Mouse (Mus musculus): ENCODE measurements around the gene Urm1. TPM values are rescaled to one million over a fixed set of nuclear protein-coding genes. Genes with fewer than 3 reads are reported as not detected.

Gene Urm1
- total RNA-seq, 2 experiments from 2014 or later: 17.0 to 21.1 TPM

Other genes with a start within 250 kb of the Urm1 start
- 29.6 and 31.9 TPM in 2 replicates for gene Rapgef1, start 200.4 kb upstream of the Urm1 start, total RNA-seq (2014; fragmentation: Nextera tagmentation)
- gene Rapgef1, start 200.4 kb upstream of the Urm1 start, total RNA-seq (2017): 16.7 and 21.9 TPM in 2 replicates
- not detected in 2 replicates for gene Gm13420, start 68.4 kb upstream of the Urm1 start, total RNA-seq (2014; fragmentation: Nextera tagmentation)
- gene Gm13420, start 68.4 kb upstream of the Urm1 start, total RNA-seq (2017): not detected in 2 replicates
- not detected in 2 replicates for gene Gm13547, start 60.8 kb upstream of the Urm1 start, total RNA-seq (2014; fragmentation: Nextera tagmentation)
- not detected in 2 replicates for gene Gm13547, start 60.8 kb upstream of the Urm1 start, total RNA-seq (2017)
- gene Coq4, start 32.6 kb upstream of the Urm1 start, total RNA-seq (2014; fragmentation: Nextera tagmentation): 14.8 and 18.2 TPM in 2 replicates
- 7.2 and 7.4 TPM in 2 replicates for gene Coq4, start 32.6 kb upstream of the Urm1 start, total RNA-seq (2017)
- gene Trub2, start 31.6 kb upstream of the Urm1 start, total RNA-seq (2014; fragmentation: Nextera tagmentation): 31.4 and 39.4 TPM in 2 replicates
- gene Trub2, start 31.6 kb upstream of the Urm1 start, total RNA-seq (2017): 28.2 and 64.7 TPM in 2 replicates
- gene Slc27a4, start 17.4 kb upstream of the Urm1 start, total RNA-seq (2014; fragmentation: Nextera tagmentation): 5.1 and 6.8 TPM in 2 replicates
- 6.3 and 6.6 TPM in 2 replicates for gene Slc27a4, start 17.4 kb upstream of the Urm1 start, total RNA-seq (2017)
- gene Cercam, start 49.1 kb downstream of the Urm1 start, total RNA-seq (2014; fragmentation: Nextera tagmentation): 15.2 and 20.0 TPM in 2 replicates
- gene Cercam, start 49.1 kb downstream of the Urm1 start, total RNA-seq (2017): 4.5 and 6.7 TPM in 2 replicates
- 56.8 and 92.7 TPM in 2 replicates for gene Odf2, start 69.1 kb downstream of the Urm1 start, total RNA-seq (2014; fragmentation: Nextera tagmentation)
- gene Odf2, start 69.1 kb downstream of the Urm1 start, total RNA-seq (2017): 96.9 and 104 TPM in 2 replicates
- gene Gle1, start 115.4 kb downstream of the Urm1 start, total RNA-seq (2014; fragmentation: Nextera tagmentation): 36.5 and 38.7 TPM in 2 replicates
- 89.0 and 139 TPM in 2 replicates for gene Gle1, start 115.4 kb downstream of the Urm1 start, total RNA-seq (2017)
- 63.5 and 99.0 TPM in 2 replicates for gene Sptan1, start 145.5 kb downstream of the Urm1 start, total RNA-seq (2014; fragmentation: Nextera tagmentation)
- 118 and 129 TPM in 2 replicates for gene Sptan1, start 145.5 kb downstream of the Urm1 start, total RNA-seq (2017)
- 21.9 and 23.1 TPM in 2 replicates for gene Wdr34, start 228.8 kb downstream of the Urm1 start, total RNA-seq (2014; fragmentation: Nextera tagmentation)
- gene Wdr34, start 228.8 kb downstream of the Urm1 start, total RNA-seq (2017): 11.5 and 14.1 TPM in 2 replicates
- 415 and 437 TPM in 2 replicates for gene Set, start 237.3 kb downstream of the Urm1 start, total RNA-seq (2014; fragmentation: Nextera tagmentation)
- 2,035 and 2,054 TPM in 2 replicates for gene Set, start 237.3 kb downstream of the Urm1 start, total RNA-seq (2017)